Mouse (Mus musculus) embryonic facial prominence, embryonic 15.5 days (tissue): ENCODE results near the gene Psme2b. TPM values are rescaled to one million over a fixed set of nuclear protein-coding genes. Genes with fewer than 3 reads are reported as not detected.
"Not testable (repeated sequence)": the region's sequence is repeated elsewhere in the genome, so short reads cannot be mapped to it uniquely, and the experiment has no call there.

Experiments used
- ATAC-seq: fragments of 200-750 bp; cut with Nextera tagmentation; 2 replicates; pipeline ENCODE4 v1.8.0; 2017; ENCODE audit warnings: low read depth, moderate TSS enrichment; ENCODE audit not compliant: insufficient number of reproducible peaks, low FRiP score, low TSS enrichment
- H3K27ac ChIP-seq: fragments of 300-500 bp; sonication (generic); replicated peaks from 2 replicates; pipeline ENCODE4 v1.5.1; 2015; ENCODE audit warnings: mild to moderate bottlenecking, inconsistent platforms
- H3K27me3 ChIP-seq: fragments of 300-500 bp; sonication (generic); 2 replicates; pipeline ENCODE4 v1.6.1; 2015; ENCODE audit warnings: inconsistent platforms
- H3K36me3 ChIP-seq: fragments of 300-500 bp; sonication (generic); 2 replicates; pipeline ENCODE4 v1.6.1; 2015; ENCODE audit warnings: mild to moderate bottlenecking, inconsistent platforms
- H3K4me1 ChIP-seq: fragments of 300-500 bp; sonication (generic); 2 replicates; pipeline ENCODE4 v1.6.1; 2015; ENCODE audit warnings: inconsistent platforms
- H3K4me2 ChIP-seq: fragments of 300-500 bp; sonication (generic); replicated peaks from 2 replicates; pipeline ENCODE4 v1.6.1; 2015; ENCODE audit warnings: mild to moderate bottlenecking, inconsistent platforms
- H3K4me3 ChIP-seq: fragments of 300-500 bp; sonication (generic); replicated peaks from 2 replicates; pipeline ENCODE4 v1.5.1; 2015; ENCODE audit warnings: mild to moderate bottlenecking, inconsistent platforms
- H3K9ac ChIP-seq: fragments of 300-500 bp; sonication (generic); 2 replicates; pipeline ENCODE4 v1.6.1; 2015; ENCODE audit warnings: inconsistent platforms
- H3K9me3 ChIP-seq: fragments of 300-500 bp; sonication (generic); replicated peaks from 2 replicates; pipeline ENCODE4 v1.6.1; 2016; ENCODE audit warnings: inconsistent platforms
- WGBS: fragments of 180-500 bp; shearing (Covaris S2); methylation state at CpG from one replicate; pipeline ENCODE4 v1.1.7; 2015; 5-methylcytosine and 5-hydroxymethylcytosine counted together
- polyA plus RNA-seq: library from polyadenylated mRNA; unstranded; fragments of >200 nt; fragmentation: Nextera tagmentation; extraction: Ambion mirVana; gene quantifications from 2 replicates; pipeline ENCODE4 v1.2.1, GENCODE M21; 2015

Psme2b gene
- polyA plus RNA-seq, 1 experiment from 2014 or later: 2.1 TPM

- H3K4me3 ChIP-seq, H3K4me2 ChIP-seq, H3K36me3 ChIP-seq, H3K27me3 ChIP-seq, H3K4me1 ChIP-seq, H3K9me3 ChIP-seq, H3K27ac ChIP-seq, ATAC-seq, H3K9ac ChIP-seq: not testable (repeated sequence)
Measured at GRCm38 (mm10) chr11:48939286-48939685, 6.7 kb downstream of the Psme2b start.

DNA sequence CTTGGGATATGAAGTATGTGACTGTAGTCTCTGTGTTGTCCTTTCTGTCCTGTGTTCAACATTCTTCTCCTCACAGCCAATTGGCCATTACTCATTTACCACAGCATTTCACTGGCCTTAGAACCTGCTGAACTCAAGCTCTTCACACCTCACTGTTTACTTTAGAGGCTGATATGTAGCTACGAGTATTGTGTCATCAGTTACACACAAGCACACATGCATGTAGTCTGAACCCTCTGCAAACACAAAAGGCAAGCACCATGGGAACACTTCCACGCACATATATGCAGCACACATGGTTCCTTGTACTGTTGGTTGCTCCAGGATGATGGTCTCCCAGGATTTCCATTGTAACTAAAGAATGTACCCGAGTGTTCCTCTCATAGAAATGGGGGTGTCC, 10.7 kb downstream of the Psme2b start:
- not testable (repeated sequence) for H3K9me3 ChIP-seq, H3K9ac ChIP-seq, H3K4me2 ChIP-seq, H3K27me3 ChIP-seq, ATAC-seq, H3K36me3 ChIP-seq, H3K4me1 ChIP-seq, H3K27ac ChIP-seq, H3K4me3 ChIP-seq
- WGBS: no CpG with 5 or more reads among the region's 3 CpGs

DNA sequence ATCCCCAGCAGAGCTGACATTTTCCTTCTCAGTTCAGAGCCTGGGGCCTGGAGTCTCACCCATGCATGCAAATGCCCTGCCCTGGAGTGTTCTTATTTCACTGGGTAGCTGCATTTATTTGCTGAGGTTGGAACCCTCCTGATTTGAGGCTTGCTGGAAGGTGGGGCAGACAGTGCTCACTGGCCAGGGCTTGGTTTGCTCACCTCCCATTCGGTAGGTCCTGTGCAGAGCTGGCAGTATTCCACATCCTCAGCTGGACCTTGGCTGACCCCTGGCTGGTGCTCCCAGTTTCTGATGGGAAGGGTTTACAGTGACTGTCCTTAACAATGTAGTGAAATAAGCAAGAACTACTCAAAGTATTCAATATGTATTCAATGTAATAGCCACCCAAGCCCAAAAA, 12.1 kb downstream of the Psme2b start:
- H3K9me3 ChIP-seq, ATAC-seq, H3K27me3 ChIP-seq, H3K4me1 ChIP-seq, H3K4me3 ChIP-seq, H3K27ac ChIP-seq, H3K9ac ChIP-seq, H3K4me2 ChIP-seq, H3K36me3 ChIP-seq: not testable (repeated sequence)
- 81% methylated on average over 1 of the region's 1 CpGs for WGBS

DNA sequence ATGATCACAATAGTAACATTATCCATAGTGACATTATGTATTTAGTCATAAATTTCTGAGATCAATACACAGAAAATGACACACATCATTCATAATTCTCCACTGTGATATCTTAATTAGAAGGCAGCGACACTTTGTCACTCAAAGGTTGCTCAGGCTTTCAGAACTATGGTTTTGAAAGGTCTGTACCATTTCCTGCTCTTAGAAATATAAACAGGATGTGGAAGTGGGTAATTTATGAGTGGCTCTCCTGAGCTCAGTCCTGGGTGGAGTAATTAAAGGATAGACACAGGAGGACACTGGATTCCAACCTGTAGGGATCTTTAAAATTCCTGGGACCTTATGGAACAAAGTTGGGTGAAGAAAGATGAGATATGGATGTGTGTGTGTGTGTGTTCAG, 12.6 kb downstream of the Psme2b start:
- 82% methylated on average over 1 of the region's 1 CpGs for WGBS
- not testable (repeated sequence) for H3K36me3 ChIP-seq, H3K4me3 ChIP-seq, H3K4me1 ChIP-seq, H3K27me3 ChIP-seq, H3K9ac ChIP-seq, H3K27ac ChIP-seq, H3K9me3 ChIP-seq, H3K4me2 ChIP-seq, ATAC-seq

DNA sequence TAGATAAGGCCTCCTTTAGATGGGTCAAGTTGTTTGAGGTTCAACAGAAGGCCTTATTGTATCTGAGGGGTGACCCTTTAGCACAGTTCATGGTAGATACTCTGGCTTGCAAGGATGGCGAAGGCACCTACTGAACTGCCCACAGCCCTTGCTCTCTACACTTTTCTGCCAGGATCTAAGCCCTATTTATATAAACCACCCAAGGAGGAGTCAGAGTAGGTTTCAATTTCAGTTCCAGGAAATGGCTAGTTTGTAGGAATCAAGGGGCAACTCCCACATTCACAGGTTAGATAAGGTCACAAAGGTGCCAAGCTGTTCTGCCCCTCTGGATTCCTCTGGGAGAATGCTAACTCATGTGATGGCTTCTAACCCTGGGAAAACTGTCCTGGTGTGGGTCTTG, 17.9 kb downstream of the Psme2b start:
- 84% methylated on average over 1 of the region's 1 CpGs for WGBS
- H3K36me3 ChIP-seq, H3K9ac ChIP-seq: not testable (repeated sequence)

GRCm38 (mm10) chr11:48926437-48926836, 19.6 kb downstream of the Psme2b start:
- H3K4me1 ChIP-seq, ATAC-seq, H3K4me3 ChIP-seq, H3K9me3 ChIP-seq, H3K9ac ChIP-seq, H3K27ac ChIP-seq, H3K36me3 ChIP-seq, H3K4me2 ChIP-seq, H3K27me3 ChIP-seq: not testable (repeated sequence)

More for the DNA sequence above, 17.9 kb downstream of the Psme2b start:
- H3K9me3 ChIP-seq, H3K4me3 ChIP-seq, H3K27me3 ChIP-seq, ATAC-seq, H3K27ac ChIP-seq, H3K4me2 ChIP-seq, H3K4me1 ChIP-seq: not testable (repeated sequence)

- H3K4me2 ChIP-seq: not testable (repeated sequence)
- 75% methylated on average over 5 of the region's 5 CpGs for WGBS
Measured at GRCm38 (mm10) chr11:48923818-48924217, 22.2 kb downstream of the Psme2b start.

GRCm38 (mm10) chr11:48918380-48918779, 27.6 kb downstream of the Psme2b start:
- ATAC-seq: no peak
- Histone ChIP-seq H3K4me1 (no peaks in the 10 kb centered on the region), H3K4me3 (no peak overlapping the region), H3K4me2 (no peak overlapping the region), H3K9me3 (no peaks in the 10 kb centered on the region), H3K9ac (no peak overlapping the region), H3K27me3 (no peaks in the 10 kb centered on the region), H3K27ac (no peak overlapping the region), H3K36me3 (no peaks in the 10 kb centered on the region)
- 75% methylated on average over 3 of the region's 3 CpGs for WGBS

More at GRCm38 (mm10) chr11:48923818-48924217, 22.2 kb downstream of the Psme2b start:
- not testable (repeated sequence) for H3K4me1 ChIP-seq, H3K27me3 ChIP-seq, H3K9ac ChIP-seq, ATAC-seq, H3K4me3 ChIP-seq, H3K9me3 ChIP-seq, H3K36me3 ChIP-seq, H3K27ac ChIP-seq

DNA sequence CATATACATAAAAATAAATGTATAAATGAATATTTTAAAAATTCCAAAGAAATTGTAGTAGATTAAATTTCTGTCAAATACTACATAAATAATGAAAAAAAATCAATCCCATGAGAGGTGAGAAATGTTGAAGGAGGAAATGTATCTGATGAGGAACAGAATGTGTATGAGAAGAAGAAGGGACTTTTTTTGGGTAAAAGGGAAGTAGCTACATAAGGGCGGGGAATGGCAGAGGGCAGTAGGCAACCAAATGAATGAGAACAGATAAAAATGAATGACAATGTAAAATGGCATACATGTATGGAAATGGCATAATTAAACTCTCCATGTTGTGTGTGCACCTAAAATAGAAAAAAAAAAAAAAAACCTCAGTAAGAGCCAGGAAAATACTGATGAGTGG, 32.4 kb downstream of the Psme2b start:
- 94% methylated on average over 1 of the region's 1 CpGs for WGBS

DNA sequence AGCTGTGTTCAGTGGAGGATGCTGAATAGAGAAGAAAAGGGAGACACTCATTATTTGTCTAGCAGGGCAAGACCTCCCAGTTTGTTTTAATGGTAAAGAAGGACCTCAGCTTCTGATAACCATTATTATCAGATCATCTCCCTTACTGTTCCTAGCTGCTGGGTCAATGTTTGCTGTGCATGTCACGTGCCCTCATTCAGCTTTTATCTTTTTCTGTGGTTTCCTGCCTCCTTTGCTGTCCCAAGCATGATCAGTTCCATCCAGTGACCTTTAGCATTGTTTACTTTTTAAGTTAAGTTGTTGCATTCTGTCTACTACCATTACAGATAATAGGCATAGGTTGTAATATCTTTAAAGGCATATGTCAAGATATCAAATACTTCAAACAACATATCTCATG, 37.5 kb downstream of the Psme2b start:
- H3K36me3 ChIP-seq: no peaks in the 10 kb centered on the region
- no peaks in the 10 kb centered on the region for H3K9me3 ChIP-seq
- H3K27ac ChIP-seq: no peak overlapping the region
- no peak overlapping the region for H3K9ac ChIP-seq
- WGBS: 47% methylated on average over 1 of the region's 1 CpGs
- no peaks in the 10 kb centered on the region for H3K4me1 ChIP-seq
- no peak overlapping the region for H3K4me3 ChIP-seq
- no peak overlapping the region for H3K4me2 ChIP-seq
- no peak for ATAC-seq
- H3K27me3 ChIP-seq: no peaks in the 10 kb centered on the region

More for the DNA sequence above, 32.4 kb downstream of the Psme2b start:
- H3K4me3 ChIP-seq: no peak overlapping the region
- no peaks in the 10 kb centered on the region for H3K9me3 ChIP-seq
- ATAC-seq: no peak
- no peak overlapping the region for H3K9ac ChIP-seq
- H3K4me2 ChIP-seq: no peak overlapping the region
- H3K4me1 ChIP-seq: no peaks in the 10 kb centered on the region
- no peaks in the 10 kb centered on the region for H3K27me3 ChIP-seq
- H3K27ac ChIP-seq: no peak overlapping the region
- H3K36me3 ChIP-seq: no peaks in the 10 kb centered on the region

GRCm38 (mm10) chr11:48902021-48902420, 44.0 kb downstream of the Psme2b start, which contains the start of gene Gm5431:
Gm5431 (minus strand) TSS chr11:48902214.
- Histone ChIP-seq H3K9me3 (no peaks in the 10 kb centered on the region), H3K4me3 (no peak within 1 kb of the TSS), H3K27ac (no peak within 1 kb of the TSS), H3K9ac (no peak within 1 kb of the TSS), H3K36me3 (no peaks in the 10 kb centered on the region), H3K4me1 (no peaks in the 10 kb centered on the region), H3K4me2 (no peak within 1 kb of the TSS), H3K27me3 (no peaks in the 10 kb centered on the region)
- ATAC-seq: no peak
- 53% methylated on average over 2 of the region's 2 CpGs for WGBS

DNA sequence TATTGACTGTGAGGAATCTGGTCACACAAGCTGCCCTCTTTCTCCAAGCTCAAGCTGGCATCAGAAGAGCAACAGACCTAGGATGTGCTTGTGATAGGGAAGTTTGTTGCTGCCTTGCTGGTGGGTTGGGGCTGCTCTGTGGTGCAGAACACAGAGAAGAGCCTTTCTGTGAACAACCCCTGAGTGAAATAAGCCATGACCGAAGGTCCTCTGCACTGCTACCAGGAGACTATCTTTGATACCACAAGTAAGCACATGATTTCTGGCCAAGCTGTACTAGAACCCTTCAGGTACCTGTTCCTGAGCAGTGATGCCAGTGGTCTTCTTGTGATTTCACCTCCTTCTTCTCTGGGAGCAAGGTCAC, 44.4 kb downstream of the Psme2b start:
- not testable (repeated sequence) for H3K4me2 ChIP-seq, H3K27me3 ChIP-seq, H3K27ac ChIP-seq, H3K4me3 ChIP-seq, ATAC-seq, H3K4me1 ChIP-seq, H3K9ac ChIP-seq, H3K36me3 ChIP-seq, H3K9me3 ChIP-seq
- 90% methylated on average over 1 of the region's 1 CpGs for WGBS
